Mouse (Mus musculus): ENCODE measurements around the gene 4932429P05Rik. TPM values are rescaled to one million over a fixed set of nuclear protein-coding genes. Genes with fewer than 3 reads are reported as not detected.

Gene 4932429P05Rik
- total RNA-seq (2021) = not detected
- long read RNA-seq, experiment 1 = 0 reads
- long read RNA-seq, experiment 2 = 0 reads

DNA sequence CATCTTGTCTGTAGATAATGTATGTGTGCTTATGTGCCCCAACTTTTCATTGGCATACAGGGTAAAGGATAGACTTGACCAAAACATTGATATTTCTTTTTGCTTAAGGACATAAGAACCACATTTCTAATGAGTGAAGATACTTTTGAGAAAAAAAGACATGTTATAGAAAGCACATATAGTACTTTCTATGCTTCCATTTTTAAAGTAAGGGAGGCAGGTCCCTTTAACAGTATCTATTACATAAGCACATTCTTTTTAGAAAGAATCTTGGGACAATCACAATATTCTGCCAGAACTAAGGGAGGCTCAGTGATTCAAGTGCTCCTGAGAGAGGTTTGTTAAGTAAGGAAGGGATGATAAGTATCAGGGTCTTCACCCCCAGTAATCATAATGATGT is at the start of gene 4932429P05Rik:
Gene 4932429P05Rik, plus strand, starts transcription at position 301 of the 400 bp plus-strand sequence.
- intact Hi-C loops (cut with DNase I) = no loop called here
- no peak for DNase-seq (ENCODE audit: low spot score in 2 of 2)

Other genes starting within 250 kb of the 4932429P05Rik start
- gene 4930415L06Rik, start 180.6 kb downstream of the 4932429P05Rik start, total RNA-seq (2021) = not detected

Data from left cerebral cortex, postnatal 14 days (tissue).